Mouse (Mus musculus): ENCODE measurements around the gene Phactr2. TPM values are rescaled to one million over a fixed set of nuclear protein-coding genes. Genes with fewer than 3 reads are reported as not detected.
A peak's percentile ranks its signal among the peaks of the same experiment; 100 is the strongest.

The Phactr2 gene
- polyA plus RNA-seq, 1 experiment: 16.0 TPM

GRCm38 (mm10) chr10:13184170-13184766, 289.9 kb downstream of the Phactr2 start:
- DNase-seq (ENCODE audit: extremely low spot score in 1 of 2, low spot score in 1 of 2): no peak

GRCm38 (mm10) chr10:13180211-13180610, 294.0 kb downstream of the Phactr2 start:
- DNase-seq (ENCODE audit: extremely low spot score in 1 of 2, low spot score in 1 of 2): no peak

- no peak for DNase-seq (ENCODE audit: extremely low spot score in 1 of 2, low spot score in 1 of 2)
These were observed 296.1 kb downstream of the Phactr2 start, which contains the start of gene Zc2hc1b for GRCm38 (mm10) chr10:13177973-13178624. Gene Zc2hc1b, minus strand, starts transcription at chr10:13178023.

GRCm38 (mm10) chr10:13175866-13176265, 298.3 kb downstream of the Phactr2 start:
- no peak for DNase-seq (ENCODE audit: extremely low spot score in 1 of 2, low spot score in 1 of 2)

- no peak for DNase-seq (ENCODE audit: extremely low spot score in 1 of 2, low spot score in 1 of 2)
These were observed 301.4 kb downstream of the Phactr2 start for GRCm38 (mm10) chr10:13172798-13173221.

- DNase-seq (ENCODE audit: extremely low spot score in 1 of 2, low spot score in 1 of 2): no peak
These were observed 302.8 kb downstream of the Phactr2 start for GRCm38 (mm10) chr10:13171461-13171860.

GRCm38 (mm10) chr10:13170739-13171448, 303.3 kb downstream of the Phactr2 start:
- DNase-seq (ENCODE audit: extremely low spot score in 1 of 2, low spot score in 1 of 2): no peak

GRCm38 (mm10) chr10:13168461-13168860, 305.8 kb downstream of the Phactr2 start:
- DNase-seq (ENCODE audit: extremely low spot score in 1 of 2, low spot score in 1 of 2): no peak

- DNase-seq (ENCODE audit: extremely low spot score in 1 of 2, low spot score in 1 of 2): no peak
These were observed 312.2 kb downstream of the Phactr2 start for GRCm38 (mm10) chr10:13162031-13162430.

GRCm38 (mm10) chr10:13160913-13161312, 313.3 kb downstream of the Phactr2 start:
- peak in 1 of 2 experiments; percentile 19 for DNase-seq (ENCODE audit: extremely low spot score in 1 of 2, low spot score in 1 of 2)

Other genes with a start within 250 kb of the Phactr2 start
- 45.3 and 49.9 TPM in 2 replicates for gene Fuca2, start 25.1 kb upstream of the Phactr2 start, polyA plus RNA-seq (2012; rRNA removed)
- gene Adat2, start 78.5 kb upstream of the Phactr2 start, polyA plus RNA-seq (2012; rRNA removed): 7.7 and 8.1 TPM in 2 replicates
- 31.7 and 32.8 TPM in 2 replicates for gene Pex3, start 78.7 kb upstream of the Phactr2 start, polyA plus RNA-seq (2012; rRNA removed)

Measured in frontal cortex, adult 2 months (tissue).